Mouse (Mus musculus) frontal cortex, adult (tissue): ENCODE measurements at regions not wholly inside any gene's neighbourhood (a gene's known extent, or its start where the extent isn't known, plus 50 kb on each side); places are given as distances from the start of the nearest gene placed in this dataset.

Experiments used
- ATAC-seq: cut with Nextera tagmentation; 2 replicates; pipeline ENCODE4 v1.9.2; 2017; ENCODE audit warnings: mild to moderate bottlenecking, moderate library complexity, mixed read lengths; ENCODE audit not compliant: low TSS enrichment

DNA sequence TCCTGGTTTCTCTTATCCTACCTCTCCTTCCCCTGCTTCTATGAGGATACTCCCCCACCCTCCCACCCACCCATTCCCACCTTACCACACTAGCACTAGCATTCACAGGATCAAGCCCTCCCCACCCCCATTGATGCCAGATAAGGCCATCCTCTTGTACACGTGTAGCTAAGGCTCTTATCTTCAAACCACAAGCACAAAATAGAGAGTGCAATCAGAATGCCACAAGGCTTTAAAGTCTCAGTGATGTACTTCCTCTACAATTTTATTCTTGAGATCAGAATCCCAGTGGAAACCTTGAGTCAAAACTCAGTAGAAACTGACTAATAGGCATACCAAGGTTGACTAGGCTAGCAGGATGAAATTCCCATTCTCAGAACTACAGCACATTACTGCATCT, 348.4 kb downstream of the Speer2 start:
- no peak for ATAC-seq

DNA sequence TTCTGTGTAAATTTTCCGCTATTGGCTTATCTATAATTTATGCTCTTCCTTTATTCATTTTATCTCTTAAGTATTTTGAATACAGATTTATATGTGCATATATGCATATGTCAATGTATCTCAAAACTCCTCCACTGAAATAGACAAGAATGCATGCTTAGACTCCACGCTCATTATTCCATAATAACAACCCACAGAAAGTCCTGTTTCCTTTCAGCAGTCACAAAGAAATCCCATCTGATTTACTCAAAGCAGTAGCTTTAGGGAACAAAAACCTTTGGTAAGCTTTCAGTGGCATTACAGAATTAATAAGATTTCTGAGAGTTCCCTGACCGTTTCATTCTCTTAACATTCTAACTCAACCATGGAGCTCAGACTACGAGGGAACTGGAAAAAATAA, 386.2 kb downstream of the Speer2 start:
- no peak for ATAC-seq

DNA sequence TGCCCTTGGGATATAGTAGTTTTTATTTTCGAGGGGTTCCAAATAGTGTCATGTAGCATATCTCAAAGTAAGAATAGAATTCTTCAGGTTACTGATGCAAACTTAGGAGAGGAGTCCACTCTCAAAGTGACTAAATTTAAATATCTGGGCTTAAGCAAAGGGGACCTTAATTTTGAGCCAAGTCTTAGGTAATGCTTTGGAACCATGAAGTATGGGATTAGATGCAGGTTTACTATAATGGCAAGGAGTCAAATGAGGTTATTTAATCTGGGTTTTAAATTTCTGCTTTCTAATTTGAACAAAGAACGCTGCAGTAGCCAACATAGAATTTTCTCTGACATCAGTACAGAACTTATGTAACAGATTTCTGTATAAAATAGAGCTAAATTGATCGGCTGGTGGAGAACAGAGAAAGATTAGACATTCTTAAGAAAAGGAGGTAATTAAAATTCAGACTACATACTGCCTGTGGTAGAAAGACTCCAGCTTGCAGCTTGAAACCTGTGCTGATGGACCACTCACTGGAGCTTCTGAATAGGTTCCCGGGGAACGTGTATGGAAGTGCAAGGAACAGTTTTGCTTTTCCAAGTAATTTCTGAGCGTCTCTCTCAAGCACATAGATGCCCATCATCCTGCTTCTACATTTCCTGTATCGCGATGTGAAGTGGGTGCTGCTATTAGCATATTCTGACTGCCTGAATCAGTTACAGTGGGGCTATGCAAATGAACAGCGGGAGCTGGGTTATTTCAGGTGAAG, 394.3 kb downstream of the Speer2 start:
- ATAC-seq: peak; percentile 97

DNA sequence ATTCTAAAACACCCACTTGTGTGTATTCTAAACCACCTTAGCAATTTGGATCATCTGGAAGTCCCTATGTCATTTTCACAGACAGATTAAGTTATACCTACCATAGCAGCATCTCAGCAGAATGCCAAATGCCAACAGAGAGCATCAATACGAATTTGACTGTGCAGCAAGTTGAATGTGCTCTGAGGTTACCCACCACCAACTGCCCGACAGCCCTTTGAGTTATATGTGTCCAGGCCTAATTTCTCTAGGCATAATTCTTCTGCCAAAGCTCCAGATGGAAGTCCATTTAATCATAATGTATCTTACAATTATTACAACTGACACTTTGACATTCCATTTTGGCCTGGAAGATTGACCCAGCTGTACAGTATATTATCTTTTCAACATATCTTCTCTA, 404.4 kb downstream of the Speer2 start:
- ATAC-seq: no peak

DNA sequence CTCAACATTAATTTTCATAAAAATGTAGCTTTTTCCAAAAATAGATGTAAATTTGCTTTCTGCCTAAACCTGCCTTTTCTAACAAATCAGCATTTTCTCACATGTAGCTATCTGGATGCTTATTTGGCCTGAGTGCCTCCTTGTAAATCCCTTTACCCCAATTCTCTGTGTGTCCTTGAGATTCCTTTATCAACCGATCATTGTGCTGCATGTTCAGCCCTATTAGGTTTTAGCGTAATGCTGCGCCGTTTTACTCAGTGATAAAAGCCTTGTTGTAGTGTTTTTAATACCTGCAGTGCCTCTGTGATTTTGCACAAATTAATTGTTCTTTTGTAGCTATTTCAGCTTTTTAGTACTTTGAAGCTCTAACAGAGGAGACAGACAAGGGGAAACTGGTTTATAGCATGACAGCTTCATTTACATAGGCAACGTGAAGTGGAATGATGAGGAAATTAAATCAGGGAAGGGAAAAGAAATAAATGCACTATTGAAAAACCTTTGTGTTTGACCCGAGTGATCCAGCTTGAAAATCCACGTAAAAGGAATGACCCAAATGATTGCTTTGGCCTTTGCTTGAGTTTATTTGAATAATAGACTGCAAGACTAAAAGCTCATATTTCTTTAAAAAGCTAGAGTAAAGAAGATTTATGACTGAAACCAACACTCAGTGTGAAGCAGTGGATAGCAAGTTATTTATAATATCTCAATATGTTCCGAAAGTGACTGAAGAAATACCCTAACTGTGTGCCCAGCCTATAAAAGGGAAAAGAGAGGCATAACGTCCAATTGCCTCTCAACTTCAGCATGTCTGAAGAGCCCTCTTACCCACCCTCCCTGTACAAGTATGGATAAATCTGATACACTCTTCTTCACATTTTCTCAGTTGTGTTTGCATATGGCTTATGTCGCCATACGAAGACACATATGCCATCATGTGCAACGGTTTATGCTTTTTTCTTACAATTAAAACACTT, 438.6 kb downstream of the Speer2 start:
- ATAC-seq: no peak
